Mouse (Mus musculus) cerebellum, adult 9-11 months (tissue): ENCODE results near the gene Tmem205.

Source experiments
- DNase-seq: peaks from one replicate; pipeline ENCODE4 v3.0.0; 2022

Tmem205 gene

GRCm38 (mm10) chr9:21943638-21944037, 16.3 kb upstream of the Tmem205 start:
- DNase-seq: no peak

GRCm38 (mm10) chr9:21943046-21943445, 15.7 kb upstream of the Tmem205 start:
- no peak for DNase-seq

- DNase-seq: peak; percentile 63
These were observed 11.0 kb upstream of the Tmem205 start for GRCm38 (mm10) chr9:21938234-21938855.

- no peak for DNase-seq
These were observed 10.4 kb upstream of the Tmem205 start for GRCm38 (mm10) chr9:21937711-21938175.

GRCm38 (mm10) chr9:21936692-21937570, 9.6 kb upstream of the Tmem205 start, which contains the start of gene Plppr2:
Plppr2 (plus strand) TSS chr9:21937033.
- peak; percentile 100 for DNase-seq

GRCm38 (mm10) chr9:21935466-21936131, 8.2 kb upstream of the Tmem205 start:
- peak; percentile 62 for DNase-seq

GRCm38 (mm10) chr9:21934021-21934420, 6.7 kb upstream of the Tmem205 start:
- DNase-seq: peak; percentile 67

- DNase-seq: no peak
These were observed 5.2 kb upstream of the Tmem205 start for GRCm38 (mm10) chr9:21932445-21933137.

- DNase-seq: no peak
These were observed 4.7 kb upstream of the Tmem205 start for GRCm38 (mm10) chr9:21932006-21932405.

GRCm38 (mm10) chr9:21929208-21929607, 1.9 kb upstream of the Tmem205 start:
- DNase-seq: no peak

GRCm38 (mm10) chr9:21926784-21927183, 572 bp downstream of the Tmem205 start:
- peak; percentile 51 for DNase-seq

GRCm38 (mm10) chr9:21926155-21926554, 1.2 kb downstream of the Tmem205 start:
- peak; percentile 51 for DNase-seq

GRCm38 (mm10) chr9:21925506-21925905, 1.9 kb downstream of the Tmem205 start:
- no peak for DNase-seq

- peak; percentile 31 for DNase-seq
These were observed 2.3 kb downstream of the Tmem205 start for GRCm38 (mm10) chr9:21925034-21925433.

GRCm38 (mm10) chr9:21924099-21924493, 3.3 kb downstream of the Tmem205 start:
- peak; percentile 53 for DNase-seq

GRCm38 (mm10) chr9:21923490-21924098, 3.8 kb downstream of the Tmem205 start:
- DNase-seq: no peak

GRCm38 (mm10) chr9:21923036-21923435, 4.3 kb downstream of the Tmem205 start:
- DNase-seq: no peak

- DNase-seq: no peak
These were observed 8.5 kb downstream of the Tmem205 start for GRCm38 (mm10) chr9:21918692-21919384.

GRCm38 (mm10) chr9:21918035-21918592, 9.2 kb downstream of the Tmem205 start, which contains the start of gene Rab3d:
Rab3d (minus strand) TSS chr9:21918192.
- DNase-seq: peak; percentile 92

GRCm38 (mm10) chr9:21917493-21918034, 9.8 kb downstream of the Tmem205 start:
- DNase-seq: no peak
